Comparison of ENCODE assay signal across 10 mouse cellular contexts in genomic region chr16:92499324-92499723, GRCm38 (mm10). TPM values are rescaled to one million over a fixed set of nuclear protein-coding genes. Genes with fewer than 3 reads are reported as not detected.
A peak's percentile ranks its signal among the peaks of the same experiment; 100 is the strongest.
DNase-seq lines count a peak whose midpoint lies in the region; ATAC-seq and TF ChIP-seq lines count a peak whose summit lies in the region.
"Had no signal": no experiment of that assay in that cellular context is flagged by ENCODE, and none has a peak within 500 bp of the region (broad histone marks: within the 10 kb centered on the region; RNA-seq: fewer than 3 reads in every experiment).

No protein-coding gene starts in this region.

- H3K36me3 ChIP-seq in kidney, embryonic 14.5 days (ENCODE audit: control insufficient read depth, insufficient read depth, low read length): no peaks in the 10 kb centered on the region
- H3K36me3 ChIP-seq in kidney, adult 2 months (ENCODE audit: control insufficient read depth, insufficient read depth, low read length): no peaks in the 10 kb centered on the region
- H3K36me3 ChIP-seq in forebrain, embryonic 13.5 days (ENCODE audit: poor library complexity, severe bottlenecking): no peaks in the 10 kb centered on the region
- no peaks in the 10 kb centered on the region for H3K36me3 ChIP-seq in limb, embryonic 14.5 days (ENCODE audit: control insufficient read depth, insufficient read depth, low read length)
- no peaks in the 10 kb centered on the region for H3K36me3 ChIP-seq in neural tube, embryonic 15.5 days

- TF ChIP-seq POLR2A in kidney, adult 2 months (IDR thresholded peaks at IDR 0.05; ENCODE audit: low read depth, low read length): no peak
- TF ChIP-seq POLR2A in limb, embryonic 14.5 days (IDR thresholded peaks at IDR 0.05; ENCODE audit: borderline replicate concordance, extremely low read depth, insufficient read depth, insufficient read length): no peak

- no peak for ATAC-seq in kidney, embryonic 14.5 days (ENCODE audit: low FRiP score, low TSS enrichment)
- ATAC-seq in forebrain, embryonic 13.5 days: no peak
- ATAC-seq in limb, embryonic 14.5 days (ENCODE audit: low FRiP score, low read depth): no peak
- no peak for ATAC-seq in neural tube, embryonic 15.5 days (ENCODE audit: low FRiP score)

- H3K9me3 ChIP-seq in kidney, embryonic 14.5 days (ENCODE audit: control insufficient read depth, low read length): no peaks in the 10 kb centered on the region
- H3K9me3 ChIP-seq in forebrain, embryonic 13.5 days (replicated peaks): no peaks in the 10 kb centered on the region
- H3K9me3 ChIP-seq in limb, embryonic 14.5 days (ENCODE audit: control insufficient read depth, low read length): no peaks in the 10 kb centered on the region
- H3K9me3 ChIP-seq in neural tube, embryonic 15.5 days (replicated peaks): no peaks in the 10 kb centered on the region

- peaks cover 10% of the 10 kb centered on the region; the same call in 1 of the 2 replicates for H3K4me1 ChIP-seq in kidney, embryonic 14.5 days (ENCODE audit: control insufficient read depth, insufficient read depth, low read length)
- no peaks in the 10 kb centered on the region for H3K4me1 ChIP-seq in kidney, adult 2 months (ENCODE audit: control insufficient read depth, insufficient read depth, low read length)
- peaks cover 17% of the 10 kb centered on the region for H3K4me1 ChIP-seq in forebrain, embryonic 13.5 days
- H3K4me1 ChIP-seq in limb, embryonic 14.5 days (ENCODE audit: control insufficient read depth, insufficient read depth, low read length): peaks cover 15% of the 10 kb centered on the region
- peaks cover 18% of the 10 kb centered on the region for H3K4me1 ChIP-seq in neural tube, embryonic 15.5 days

- 9% methylated on average over 15 of the region's 15 CpGs for WGBS in kidney, embryonic 14.5 days
- WGBS in kidney, adult 2 months: 32% methylated on average over 15 of the region's 15 CpGs
- 12% methylated on average over 15 of the region's 15 CpGs for WGBS in forebrain, embryonic 13.5 days
- WGBS in limb, embryonic 14.5 days: 20% methylated on average over 15 of the region's 15 CpGs
- 19% methylated on average over 15 of the region's 15 CpGs for WGBS in neural tube, embryonic 15.5 days

- H3K9ac ChIP-seq in kidney, embryonic 14.5 days (ENCODE audit: low read depth, low read length): 0 out of 2 replicates have a peak overlapping the region, but pooled peaks have one; percentile 48
- peak overlapping the region; percentile 54; the same call in 1 of the 2 replicates for H3K9ac ChIP-seq in forebrain, embryonic 13.5 days
- peak overlapping the region; percentile 58 for H3K9ac ChIP-seq in limb, embryonic 14.5 days (ENCODE audit: low read depth, low read length, severe bottlenecking)
- no peak overlapping the region for H3K9ac ChIP-seq in neural tube, embryonic 15.5 days (replicated peaks)

- H3K27ac ChIP-seq in kidney, embryonic 14.5 days (ENCODE audit: low read depth, low read length): no peak overlapping the region
- H3K27ac ChIP-seq in kidney, adult 2 months (ENCODE audit: insufficient read depth, low read depth, low read length): no peak overlapping the region
- no peak overlapping the region for H3K27ac ChIP-seq in forebrain, embryonic 13.5 days
- H3K27ac ChIP-seq in limb, embryonic 14.5 days (replicated peaks; ENCODE audit: low read depth, low read length): no peak overlapping the region
- no peak overlapping the region for H3K27ac ChIP-seq in neural tube, embryonic 15.5 days (replicated peaks)

- TF ChIP-seq CTCF in kidney, adult 2 months (conservative IDR thresholded peaks at IDR 0.05; ENCODE audit: insufficient read depth, insufficient read length, low read depth, low read length): no peak

- peaks cover 31% of the 10 kb centered on the region for H3K27me3 ChIP-seq in kidney, embryonic 14.5 days (ENCODE audit: control insufficient read depth, insufficient read depth, low read length)
- H3K27me3 ChIP-seq in kidney, adult 2 months (replicated peaks; ENCODE audit: control insufficient read depth, insufficient read depth, low read length): peaks cover 1% of the 10 kb centered on the region; the same call in 1 of the 2 replicates
- H3K27me3 ChIP-seq in forebrain, embryonic 13.5 days: peaks cover 51% of the 10 kb centered on the region
- H3K27me3 ChIP-seq in limb, embryonic 14.5 days (ENCODE audit: control insufficient read depth, insufficient read depth, low read length): peaks cover 30% of the 10 kb centered on the region
- H3K27me3 ChIP-seq in neural tube, embryonic 15.5 days (replicated peaks): peaks cover 43% of the 10 kb centered on the region

- H3K4me3 ChIP-seq in kidney, embryonic 14.5 days (ENCODE audit: low read length): peak overlapping the region; percentile 49
- H3K4me3 ChIP-seq in kidney, adult 2 months (ENCODE audit: insufficient read depth, low read depth, low read length): no peak overlapping the region
- H3K4me3 ChIP-seq in forebrain, embryonic 13.5 days: peak overlapping the region; percentile 46
- H3K4me3 ChIP-seq in limb, embryonic 14.5 days (replicated peaks; ENCODE audit: low read length): peak overlapping the region; percentile 52
- H3K4me3 ChIP-seq in neural tube, embryonic 15.5 days (replicated peaks): peak overlapping the region; percentile 45

- no peak for DNase-seq in kidney, adult 2 months
- DNase-seq in limb, embryonic 14.5 days (ENCODE audit: low spot score): no peak
- no peak for DNase-seq in right cerebral cortex, postnatal 25 days
- DNase-seq in embryo, embryonic 9.5 days (ENCODE audit: extremely low spot score): no peak
- DNase-seq in left cerebral cortex, adult 8-10 months (ENCODE audit: low spot score in 2 of 2): no peak
- DNase-seq: kidney, adult 11 months had no signal

- peak overlapping the region; percentile 87 for H3K4me2 ChIP-seq in kidney, embryonic 14.5 days (replicated peaks; ENCODE audit: low read depth, low read length)
- H3K4me2 ChIP-seq in forebrain, embryonic 13.5 days: peak overlapping the region; percentile 73
- peak overlapping the region; percentile 94 for H3K4me2 ChIP-seq in limb, embryonic 14.5 days (replicated peaks; ENCODE audit: low read depth, low read length, severe bottlenecking)
- H3K4me2 ChIP-seq in neural tube, embryonic 15.5 days: peak overlapping the region; percentile 75

RNA-seq across cellular contexts. Expression of gene Clic6, which starts 13.8 kb away (rescaled TPM):
- polyA plus RNA-seq in kidney, embryonic 14.5 days (2014; fragmentation: Nextera tagmentation; extraction: Ambion mirVana): 2.0 and 3.8 TPM in 2 replicates
- 3.2 and 3.6 TPM in 2 replicates for polyA plus RNA-seq in kidney, adult 2 months (2012; rRNA removed)
- polyA plus RNA-seq in forebrain, embryonic 13.5 days (2015; fragmentation: Nextera tagmentation; extraction: Ambion mirVana): 3.6 and 5.6 TPM in 2 replicates
- 2.2 and 2.7 TPM in 2 replicates for polyA plus RNA-seq in limb, embryonic 14.5 days (2012; rRNA removed)
- 1.5 and 2.3 TPM in 2 replicates for polyA plus RNA-seq in limb, embryonic 14.5 days (2014; fragmentation: Nextera tagmentation; extraction: Ambion mirVana)
- 0.50 and 3.5 TPM in 2 replicates for polyA plus RNA-seq in neural tube, embryonic 15.5 days (2015; fragmentation: Nextera tagmentation; extraction: Ambion mirVana)
- total RNA-seq in left cerebral cortex, adult 8-10 months (2022): 1 to 10 TPM; 3.7 to 8.6 (median 4.1) TPM
- total RNA-seq: megakaryocyte-erythroid progenitor cell, adult 5-6 weeks had no signal

RNA-seq across cellular contexts. Expression of gene Rcan1, which starts 28.7 kb away (rescaled TPM):
- 14.7 and 23.0 TPM in 2 replicates for polyA plus RNA-seq in kidney, embryonic 14.5 days (2014; fragmentation: Nextera tagmentation; extraction: Ambion mirVana)
- 36.2 and 44.4 TPM in 2 replicates for polyA plus RNA-seq in kidney, adult 2 months (2012; rRNA removed)
- polyA plus RNA-seq in forebrain, embryonic 13.5 days (2015; fragmentation: Nextera tagmentation; extraction: Ambion mirVana): 34.3 and 36.5 TPM in 2 replicates
- 27.0 and 28.2 TPM in 2 replicates for polyA plus RNA-seq in limb, embryonic 14.5 days (2012; rRNA removed)
- polyA plus RNA-seq in limb, embryonic 14.5 days (2014; fragmentation: Nextera tagmentation; extraction: Ambion mirVana): 38.0 and 40.2 TPM in 2 replicates
- 67.1 and 79.4 TPM in 2 replicates for polyA plus RNA-seq in neural tube, embryonic 15.5 days (2015; fragmentation: Nextera tagmentation; extraction: Ambion mirVana)
- total RNA-seq in left cerebral cortex, adult 8-10 months (2022): 10 to 100 TPM; 50.9 to 58.6 (median 52.5) TPM
